Mouse (Mus musculus): ENCODE measurements around the gene Tnk2.

DNA sequence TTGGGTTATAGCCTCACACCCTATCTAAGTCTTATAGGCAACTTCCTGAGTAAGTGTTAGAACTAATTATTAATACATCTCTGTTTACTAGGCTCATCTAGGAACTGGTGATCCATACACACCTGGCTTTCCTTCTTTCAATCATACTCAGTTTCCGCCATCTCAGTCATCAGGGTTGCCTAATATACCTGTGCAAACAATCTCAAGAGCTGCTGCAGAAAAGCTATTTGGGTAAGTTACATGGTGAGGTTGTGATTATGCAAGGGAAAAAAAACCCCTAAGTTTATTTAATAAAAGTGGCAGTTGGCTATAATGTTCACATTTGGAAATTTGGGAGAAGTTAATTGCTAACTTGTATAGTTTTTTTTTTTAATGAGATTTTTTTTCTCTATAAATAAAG is 24.7 kb upstream of the Tnk2 start:
- TF ChIP-seq CTCF (IDR thresholded peaks at IDR 0.05; ENCODE audit: low read depth): no peak
- no peak for TF ChIP-seq EP300 (IDR thresholded peaks at IDR 0.05; ENCODE audit: low read depth)

All from liver, embryonic 14.5 days (tissue).